Mouse (Mus musculus): ENCODE measurements around the gene Eef1a2. TPM values are rescaled to one million over a fixed set of nuclear protein-coding genes. Genes with fewer than 3 reads are reported as not detected.

Eef1a2 gene
- 22.6 and 24.7 TPM in 2 replicates for polyA plus RNA-seq (2014; fragmentation: Nextera tagmentation; extraction: Ambion mirVana)

DNA sequence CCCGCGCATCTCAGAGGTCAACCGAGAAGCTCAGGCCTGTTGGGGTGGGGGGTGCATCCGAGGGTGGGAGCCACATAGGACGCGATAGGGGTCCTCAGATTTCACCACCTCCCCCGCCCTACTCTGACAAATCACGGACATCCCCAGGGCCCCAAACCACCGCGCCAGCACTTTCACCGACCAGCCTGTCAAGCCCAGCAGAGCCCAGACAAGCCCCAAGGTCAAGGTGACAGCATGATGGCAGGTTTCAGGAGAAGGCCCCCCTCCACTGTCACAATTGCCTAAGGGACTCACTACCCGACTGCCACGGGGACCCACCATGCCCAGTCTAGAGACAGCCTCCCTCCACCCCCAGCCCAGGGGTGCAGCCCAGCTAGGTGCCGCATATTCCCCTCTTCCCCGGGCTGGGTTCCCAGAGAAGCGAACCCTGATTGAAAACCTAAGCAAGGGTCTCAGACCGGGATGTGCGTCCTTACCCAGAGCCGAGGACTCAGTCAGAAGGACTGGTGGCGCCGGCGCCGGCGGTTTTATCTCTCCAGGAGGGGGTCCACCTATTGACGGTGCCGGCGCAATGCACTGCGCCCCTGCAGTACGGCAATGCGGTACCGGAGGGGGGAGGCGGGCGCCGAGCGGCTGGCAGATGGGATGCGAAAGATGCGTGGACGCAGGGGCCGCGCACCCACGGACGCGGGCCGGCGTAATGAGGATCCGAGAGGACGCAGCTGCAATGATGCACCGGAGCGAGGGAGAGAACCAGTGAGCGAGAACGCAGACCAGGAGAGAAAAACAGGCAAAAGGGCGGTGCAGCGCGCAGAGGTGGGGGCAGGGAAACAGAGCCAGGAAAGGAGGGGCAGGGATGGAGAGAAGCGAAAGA is at the start of gene Eef1a2:
Eef1a2 (minus strand) TSS at position 767 of the 874 bp plus-strand sequence.
- H3K9me3 ChIP-seq (ENCODE audit: control insufficient read depth, low read length), result no peaks in the 10 kb centered on the region
- peaks cover 23% of the 10 kb centered on the region for H3K36me3 ChIP-seq (ENCODE audit: control insufficient read depth, insufficient read depth, low read length)
- peak within 1 kb of the TSS; percentile 86 for H3K9ac ChIP-seq (ENCODE audit: low read length)
- peaks cover 45 to 48% of the 10 kb centered on the region in 2 experiments for H3K4me1 ChIP-seq (ENCODE audit: control insufficient read depth in 2 of 2, insufficient read depth in 2 of 2, low read length in 2 of 2)
- ATAC-seq (ENCODE audit: insufficient number of reproducible peaks, insufficient read depth, low FRiP score, low read depth), result peak; percentile 31
- 2% methylated on average over 55 of the region's 55 CpGs for WGBS
- H3K27me3 ChIP-seq (ENCODE audit: control insufficient read depth, insufficient read depth, low read length), result peaks cover 13% of the 10 kb centered on the region
- H3K4me2 ChIP-seq (ENCODE audit: low read length), result peak within 1 kb of the TSS; percentile 68
- peak within 1 kb of the TSS; percentile 58 to 63 for H3K4me3 ChIP-seq (ENCODE audit: control insufficient read depth in 1 of 2, insufficient read depth in 1 of 2, low read depth in 1 of 2, low read length in 2 of 2)
- H3K27ac ChIP-seq (replicated peaks in 1 of 2; ENCODE audit: control insufficient read depth in 1 of 2, insufficient read depth in 1 of 2, low read depth in 2 of 2, low read length in 2 of 2), result peak within 1 kb of the TSS; percentile 83 to 93

DNA sequence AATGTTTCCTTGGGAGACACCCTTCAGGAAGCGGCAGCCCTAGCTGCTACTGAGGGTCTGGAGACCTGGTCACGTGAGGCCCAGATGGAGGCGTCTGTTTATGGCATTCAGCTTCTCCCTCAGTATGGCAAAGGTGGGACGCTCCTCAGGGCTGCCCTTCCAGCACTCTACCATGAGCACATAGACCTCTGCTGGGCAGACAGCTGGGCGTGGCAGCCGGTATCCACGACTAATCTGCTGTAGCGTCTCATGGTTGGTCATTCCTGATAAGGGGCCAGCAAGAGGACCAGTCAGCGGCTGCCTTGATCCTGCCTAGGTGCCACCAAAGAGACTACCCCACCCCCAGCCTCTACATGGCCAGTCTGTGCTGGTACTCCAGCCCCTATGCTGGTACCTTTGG is 49.3 kb upstream of the Eef1a2 start:
- no peaks in the 10 kb centered on the region for H3K9me3 ChIP-seq (ENCODE audit: control insufficient read depth, low read length)
- H3K27ac ChIP-seq (replicated peaks in 1 of 2; ENCODE audit: control insufficient read depth in 1 of 2, insufficient read depth in 1 of 2, low read depth in 2 of 2, low read length in 2 of 2), result no peak overlapping the region
- H3K4me3 ChIP-seq (ENCODE audit: control insufficient read depth in 1 of 2, insufficient read depth in 1 of 2, low read depth in 1 of 2, low read length in 2 of 2), result no peak overlapping the region
- no peaks in the 10 kb centered on the region for H3K4me1 ChIP-seq (ENCODE audit: control insufficient read depth in 2 of 2, insufficient read depth in 2 of 2, low read length in 2 of 2)
- H3K36me3 ChIP-seq (ENCODE audit: control insufficient read depth, insufficient read depth, low read length), result no peaks in the 10 kb centered on the region
- ATAC-seq (ENCODE audit: insufficient number of reproducible peaks, insufficient read depth, low FRiP score, low read depth), result no peak
- 63% methylated on average over 9 of the region's 9 CpGs for WGBS
- no peak overlapping the region for H3K4me2 ChIP-seq (ENCODE audit: low read length)
- H3K9ac ChIP-seq (ENCODE audit: low read length), result no peak overlapping the region
- H3K27me3 ChIP-seq (ENCODE audit: control insufficient read depth, insufficient read depth, low read length), result peaks cover 17% of the 10 kb centered on the region; the same call in 1 of the 2 replicates

DNA sequence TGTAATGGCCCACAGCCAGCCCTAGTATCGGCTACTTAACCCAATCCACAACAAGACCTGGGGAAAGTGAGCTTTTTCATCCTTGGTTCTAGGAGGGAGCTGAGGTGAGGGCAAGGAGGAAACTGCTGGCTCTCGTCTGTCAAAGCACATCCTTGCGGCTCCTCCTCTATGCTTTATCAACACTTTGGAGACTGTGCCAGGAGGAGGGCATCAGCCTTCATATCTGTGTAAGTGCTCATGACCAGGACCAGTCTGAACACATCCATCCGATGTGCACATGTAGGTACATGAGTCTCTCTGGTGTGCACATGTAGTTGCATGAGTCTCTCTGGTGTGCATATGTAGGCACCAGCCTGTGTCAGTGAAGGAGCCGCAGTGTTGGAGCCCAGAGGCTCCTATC is 48.9 kb upstream of the Eef1a2 start:
- Histone ChIP-seq H3K27ac (replicated peaks in 1 of 2; ENCODE audit: control insufficient read depth in 1 of 2, insufficient read depth in 1 of 2, low read depth in 2 of 2, low read length in 2 of 2) (no peak overlapping the region), H3K36me3 (ENCODE audit: control insufficient read depth, insufficient read depth, low read length) (no peaks in the 10 kb centered on the region), H3K4me1 (ENCODE audit: control insufficient read depth in 2 of 2, insufficient read depth in 2 of 2, low read length in 2 of 2) (no peaks in the 10 kb centered on the region), H3K4me3 (ENCODE audit: control insufficient read depth in 1 of 2, insufficient read depth in 1 of 2, low read depth in 1 of 2, low read length in 2 of 2) (no peak overlapping the region), H3K27me3 (ENCODE audit: control insufficient read depth, insufficient read depth, low read length) (peaks cover 13% of the 10 kb centered on the region; the same call in 1 of the 2 replicates), H3K9ac (ENCODE audit: low read length) (no peak overlapping the region), H3K9me3 (ENCODE audit: control insufficient read depth, low read length) (no peaks in the 10 kb centered on the region), H3K4me2 (ENCODE audit: low read length) (no peak overlapping the region)
- WGBS, result 71% methylated on average over 5 of the region's 5 CpGs
- no peak for ATAC-seq (ENCODE audit: insufficient number of reproducible peaks, insufficient read depth, low FRiP score, low read depth)

DNA sequence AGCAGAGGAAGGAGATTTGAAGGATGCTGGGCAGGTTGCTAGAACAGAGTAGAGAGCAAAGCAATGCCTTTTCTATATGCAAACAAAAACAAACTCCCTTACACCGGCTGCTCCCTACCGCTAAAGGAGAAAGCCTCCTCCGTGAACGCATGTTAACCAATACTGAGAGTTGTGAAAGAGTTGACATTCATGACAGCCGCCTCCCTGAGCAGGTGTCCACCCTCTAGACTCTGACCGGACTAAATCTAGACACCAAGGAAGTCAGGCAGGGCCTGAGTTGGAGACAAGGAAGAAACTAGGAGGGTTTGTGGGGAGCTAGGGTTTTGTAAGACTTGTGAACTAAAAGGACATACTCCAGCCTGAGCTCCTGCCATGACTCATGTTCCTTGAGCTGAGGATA is 46.1 kb upstream of the Eef1a2 start:
- no peak overlapping the region for H3K9ac ChIP-seq (ENCODE audit: low read length)
- H3K27ac ChIP-seq (replicated peaks in 1 of 2; ENCODE audit: control insufficient read depth in 1 of 2, insufficient read depth in 1 of 2, low read depth in 2 of 2, low read length in 2 of 2), result no peak overlapping the region
- 72% methylated on average over 6 of the region's 6 CpGs for WGBS

DNA sequence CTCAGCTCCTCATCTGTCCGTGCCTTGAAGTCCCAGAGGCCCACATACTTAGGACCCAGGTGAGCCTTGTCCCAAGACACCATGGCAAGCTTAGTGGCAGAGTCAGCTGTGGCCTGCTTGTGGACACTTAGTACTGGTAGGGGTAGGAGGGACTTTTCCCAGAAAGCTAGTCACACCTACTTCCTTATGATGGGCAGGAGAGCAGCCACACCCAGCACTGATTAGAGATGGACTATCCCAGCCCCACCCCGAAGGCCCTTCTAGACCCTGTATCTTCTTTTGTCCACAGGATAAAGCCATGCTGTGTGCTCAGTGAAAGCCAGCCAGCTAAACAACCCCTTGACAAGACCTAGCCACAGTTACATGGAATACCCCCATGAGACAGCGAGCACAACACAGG is 45.6 kb upstream of the Eef1a2 start, which contains the start of gene Ptk6:
Ptk6 (minus strand) TSS at position 368 of the 400 bp plus-strand sequence.
- H3K36me3 ChIP-seq (ENCODE audit: control insufficient read depth, insufficient read depth, low read length), result no peaks in the 10 kb centered on the region
- H3K9ac ChIP-seq (ENCODE audit: low read length), result no peak within 1 kb of the TSS
- ATAC-seq (ENCODE audit: insufficient number of reproducible peaks, insufficient read depth, low FRiP score, low read depth), result no peak
- 67% methylated on average over 3 of the region's 3 CpGs for WGBS
- no peak within 1 kb of the TSS for H3K4me2 ChIP-seq (ENCODE audit: low read length)
- no peaks in the 10 kb centered on the region for H3K9me3 ChIP-seq (ENCODE audit: control insufficient read depth, low read length)
- no peaks in the 10 kb centered on the region for H3K27me3 ChIP-seq (ENCODE audit: control insufficient read depth, insufficient read depth, low read length)
- H3K4me1 ChIP-seq (ENCODE audit: control insufficient read depth in 2 of 2, insufficient read depth in 2 of 2, low read length in 2 of 2), result no peaks in the 10 kb centered on the region
- H3K4me3 ChIP-seq (ENCODE audit: control insufficient read depth in 1 of 2, insufficient read depth in 1 of 2, low read depth in 1 of 2, low read length in 2 of 2), result no peak within 1 kb of the TSS
- no peak within 1 kb of the TSS for H3K27ac ChIP-seq (replicated peaks in 1 of 2; ENCODE audit: control insufficient read depth in 1 of 2, insufficient read depth in 1 of 2, low read depth in 2 of 2, low read length in 2 of 2)

More for the DNA sequence above, 46.1 kb upstream of the Eef1a2 start:
- Histone ChIP-seq H3K4me2 (ENCODE audit: low read length) (no peak overlapping the region), H3K4me1 (ENCODE audit: control insufficient read depth in 2 of 2, insufficient read depth in 2 of 2, low read length in 2 of 2) (no peaks in the 10 kb centered on the region), H3K27me3 (ENCODE audit: control insufficient read depth, insufficient read depth, low read length) (no peaks in the 10 kb centered on the region), H3K9me3 (ENCODE audit: control insufficient read depth, low read length) (no peaks in the 10 kb centered on the region), H3K36me3 (ENCODE audit: control insufficient read depth, insufficient read depth, low read length) (no peaks in the 10 kb centered on the region), H3K4me3 (ENCODE audit: control insufficient read depth in 1 of 2, insufficient read depth in 1 of 2, low read depth in 1 of 2, low read length in 2 of 2) (no peak overlapping the region)
- ATAC-seq (ENCODE audit: insufficient number of reproducible peaks, insufficient read depth, low FRiP score, low read depth), result no peak

DNA sequence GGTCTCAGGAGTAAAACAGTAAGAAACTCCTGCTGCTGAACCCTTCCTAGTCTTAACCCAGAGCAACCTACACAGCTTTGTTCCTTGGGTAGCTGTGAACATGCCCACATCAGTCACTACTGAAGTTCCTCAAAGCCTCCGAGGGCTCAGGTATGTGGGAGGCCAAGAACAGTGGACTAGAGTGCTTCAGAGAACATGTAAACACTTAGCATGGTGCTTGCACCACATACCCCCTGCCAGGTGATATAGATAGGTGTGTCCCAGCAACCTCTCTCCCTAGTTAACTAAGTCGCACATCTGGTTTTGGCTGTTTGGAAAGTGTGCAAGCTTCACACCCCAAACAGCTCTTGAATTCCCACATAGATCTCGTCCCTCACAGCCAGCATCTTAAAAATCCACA is 44.8 kb upstream of the Eef1a2 start:
- Histone ChIP-seq H3K9me3 (ENCODE audit: control insufficient read depth, low read length) (no peaks in the 10 kb centered on the region), H3K9ac (ENCODE audit: low read length) (no peak overlapping the region), H3K36me3 (ENCODE audit: control insufficient read depth, insufficient read depth, low read length) (no peaks in the 10 kb centered on the region), H3K4me3 (ENCODE audit: control insufficient read depth in 1 of 2, insufficient read depth in 1 of 2, low read depth in 1 of 2, low read length in 2 of 2) (no peak overlapping the region), H3K27ac (replicated peaks in 1 of 2; ENCODE audit: control insufficient read depth in 1 of 2, insufficient read depth in 1 of 2, low read depth in 2 of 2, low read length in 2 of 2) (no peak overlapping the region), H3K27me3 (ENCODE audit: control insufficient read depth, insufficient read depth, low read length) (no peaks in the 10 kb centered on the region), H3K4me1 (ENCODE audit: control insufficient read depth in 2 of 2, insufficient read depth in 2 of 2, low read length in 2 of 2) (no peaks in the 10 kb centered on the region), H3K4me2 (ENCODE audit: low read length) (no peak overlapping the region)
- no peak for ATAC-seq (ENCODE audit: insufficient number of reproducible peaks, insufficient read depth, low FRiP score, low read depth)
- 70% methylated on average over 3 of the region's 3 CpGs for WGBS

DNA sequence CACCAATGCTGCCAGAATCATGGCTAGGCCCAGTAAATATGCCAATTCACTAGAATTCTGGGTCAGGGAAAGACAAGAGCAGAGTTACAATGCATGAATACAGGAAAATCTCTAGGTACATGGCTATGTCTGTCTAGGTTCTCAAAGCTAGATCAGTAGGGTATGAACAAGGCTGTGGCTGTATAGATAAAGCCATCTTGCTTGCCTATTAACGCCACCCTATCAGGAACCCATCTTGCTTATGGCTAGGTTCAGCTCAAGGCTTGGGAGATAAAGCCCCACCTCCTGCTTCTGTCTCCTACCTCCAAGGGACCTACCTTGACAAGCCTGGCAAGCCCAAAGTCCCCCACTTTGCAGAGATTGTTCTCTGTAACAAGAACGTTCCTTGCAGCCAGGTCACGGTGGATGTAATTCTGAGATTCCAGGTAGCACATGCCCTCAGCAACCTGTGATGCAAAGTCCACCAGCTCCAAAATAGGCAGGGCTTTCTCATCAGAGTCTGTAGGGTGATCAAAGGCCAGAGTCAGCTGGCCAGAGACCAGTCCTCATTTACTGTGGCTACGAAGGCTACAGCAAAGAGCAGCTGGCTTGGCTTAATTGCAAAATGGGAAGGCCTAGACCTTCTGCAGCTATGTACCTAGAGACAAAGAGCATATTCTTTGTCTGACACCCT is 40.0 kb upstream of the Eef1a2 start:
- H3K4me3 ChIP-seq (ENCODE audit: control insufficient read depth in 1 of 2, insufficient read depth in 1 of 2, low read depth in 1 of 2, low read length in 2 of 2), result no peak overlapping the region
- no peaks in the 10 kb centered on the region for H3K27me3 ChIP-seq (ENCODE audit: control insufficient read depth, insufficient read depth, low read length)
- no peaks in the 10 kb centered on the region for H3K36me3 ChIP-seq (ENCODE audit: control insufficient read depth, insufficient read depth, low read length)
- H3K4me1 ChIP-seq (ENCODE audit: control insufficient read depth in 2 of 2, insufficient read depth in 2 of 2, low read length in 2 of 2), result no peaks in the 10 kb centered on the region
- H3K27ac ChIP-seq (replicated peaks in 1 of 2; ENCODE audit: control insufficient read depth in 1 of 2, insufficient read depth in 1 of 2, low read depth in 2 of 2, low read length in 2 of 2), result no peak overlapping the region
- H3K9me3 ChIP-seq (ENCODE audit: control insufficient read depth, low read length), result no peaks in the 10 kb centered on the region
- H3K4me2 ChIP-seq (ENCODE audit: low read length), result no peak overlapping the region
- H3K9ac ChIP-seq (ENCODE audit: low read length), result no peak overlapping the region
- 81% methylated on average over 4 of the region's 4 CpGs for WGBS
- no peak for ATAC-seq (ENCODE audit: insufficient number of reproducible peaks, insufficient read depth, low FRiP score, low read depth)

Data from heart, embryonic 14.5 days (tissue).